Mouse (Mus musculus): ENCODE measurements around the gene Gucy2c.

GRCm38 (mm10) chr6:136720436-136720835, 61.1 kb downstream of the Gucy2c start:
- TF ChIP-seq CTCF (IDR thresholded peaks at IDR 0.05; ENCODE audit: low read depth) (no peak), EP300 (optimal IDR thresholded peaks at IDR 0.05) (no peak)

Data from stomach, postnatal 0 days (tissue).